Mouse (Mus musculus): ENCODE data around the gene Prf1. TPM values are rescaled to one million over a fixed set of nuclear protein-coding genes. Genes with fewer than 3 reads are reported as not detected.

Prf1 gene
- polyA plus RNA-seq, 1 experiment, result not detected

DNA sequence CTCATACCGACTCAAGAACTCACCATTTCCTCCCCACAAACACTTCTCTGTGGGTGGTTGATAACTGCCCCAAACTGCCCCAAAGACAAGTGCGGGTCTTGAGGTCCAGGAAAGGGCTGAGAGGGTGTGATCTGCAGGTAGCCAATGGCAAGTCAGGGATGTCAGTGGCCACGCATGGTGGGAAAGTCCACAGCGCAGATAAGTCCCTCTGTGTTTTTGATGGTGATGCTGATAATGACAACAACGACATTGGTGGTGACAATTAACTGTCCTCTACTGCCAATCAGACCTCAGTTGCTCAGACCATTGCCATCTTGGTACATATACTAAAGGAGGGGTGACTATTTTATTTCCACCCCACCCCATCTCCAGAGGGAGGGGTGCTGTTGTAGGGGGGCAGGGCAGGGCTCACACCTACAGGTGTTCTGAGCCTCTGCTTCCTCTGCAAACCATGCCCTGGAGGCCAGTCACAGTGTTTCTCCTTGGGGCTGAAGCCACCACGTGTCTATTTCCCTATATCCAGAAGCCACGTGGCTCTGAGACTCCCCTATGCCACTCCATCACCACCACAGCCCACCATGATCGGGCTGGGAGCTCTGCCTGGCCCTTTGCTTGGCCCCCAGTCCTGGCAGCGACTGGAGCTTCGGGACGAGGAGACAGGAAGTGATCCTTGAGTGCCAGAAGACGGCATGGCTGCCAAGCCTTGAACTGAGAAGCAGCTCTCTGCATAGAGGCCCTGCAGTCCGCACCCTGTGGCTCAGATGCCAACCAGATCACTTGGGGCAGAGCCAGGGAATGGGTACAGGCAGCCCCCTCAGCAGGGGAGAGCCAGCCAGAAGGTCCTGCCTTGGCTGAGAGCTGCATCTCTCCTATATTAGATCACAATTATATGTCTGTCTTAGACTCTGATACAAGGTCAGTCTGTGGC is 36.1 kb upstream of the Prf1 start:
- no peaks in the 10 kb centered on the region for H3K4me1 ChIP-seq (ENCODE audit: control insufficient read depth, insufficient read depth, low read length)
- no peak for TF ChIP-seq POLR2A (IDR thresholded peaks at IDR 0.05; ENCODE audit: control insufficient read depth, low read depth, low read length)
- no peak for TF ChIP-seq CTCF (IDR thresholded peaks at IDR 0.05; ENCODE audit: control insufficient read depth, insufficient read depth, insufficient replicate concordance, low read depth, low read length)
- no peak overlapping the region for H3K4me3 ChIP-seq (ENCODE audit: control insufficient read depth, low read depth, low read length)
- H3K36me3 ChIP-seq (ENCODE audit: control insufficient read depth, insufficient read depth, low read length), result no peaks in the 10 kb centered on the region
- H3K27ac ChIP-seq (ENCODE audit: control insufficient read depth, insufficient read depth, low read depth, low read length), result no peak overlapping the region
- H3K27me3 ChIP-seq (ENCODE audit: control insufficient read depth, insufficient read depth, low read length), result no peaks in the 10 kb centered on the region

DNA sequence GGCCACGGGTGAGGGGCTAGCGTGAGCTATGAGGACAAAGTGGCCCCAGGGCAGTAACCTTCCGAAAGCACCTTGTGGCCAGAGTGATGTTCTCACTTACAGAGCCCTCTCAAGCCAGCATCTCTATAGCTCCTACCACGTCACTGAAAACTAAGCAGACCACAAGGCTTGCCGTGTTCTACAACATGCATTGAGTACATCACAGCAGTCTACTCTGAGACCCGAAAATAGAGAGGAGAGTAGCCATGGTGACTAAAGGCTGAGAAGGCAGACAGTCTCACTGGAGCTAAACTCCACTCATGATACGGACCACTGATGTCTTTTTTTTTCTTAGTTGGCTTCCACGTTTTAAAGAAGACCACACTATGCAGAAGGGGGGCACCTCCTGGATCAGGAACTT is 34.0 kb upstream of the Prf1 start:
- Histone ChIP-seq H3K27ac (ENCODE audit: control insufficient read depth, insufficient read depth, low read depth, low read length) (no peak overlapping the region), H3K4me3 (ENCODE audit: control insufficient read depth, low read depth, low read length) (no peak overlapping the region), H3K27me3 (ENCODE audit: control insufficient read depth, insufficient read depth, low read length) (no peaks in the 10 kb centered on the region), H3K36me3 (ENCODE audit: control insufficient read depth, insufficient read depth, low read length) (no peaks in the 10 kb centered on the region), H3K4me1 (ENCODE audit: control insufficient read depth, insufficient read depth, low read length) (no peaks in the 10 kb centered on the region)
- TF ChIP-seq CTCF (IDR thresholded peaks at IDR 0.05; ENCODE audit: control insufficient read depth, insufficient read depth, insufficient replicate concordance, low read depth, low read length) (no peak), POLR2A (IDR thresholded peaks at IDR 0.05; ENCODE audit: control insufficient read depth, low read depth, low read length) (no peak)

DNA sequence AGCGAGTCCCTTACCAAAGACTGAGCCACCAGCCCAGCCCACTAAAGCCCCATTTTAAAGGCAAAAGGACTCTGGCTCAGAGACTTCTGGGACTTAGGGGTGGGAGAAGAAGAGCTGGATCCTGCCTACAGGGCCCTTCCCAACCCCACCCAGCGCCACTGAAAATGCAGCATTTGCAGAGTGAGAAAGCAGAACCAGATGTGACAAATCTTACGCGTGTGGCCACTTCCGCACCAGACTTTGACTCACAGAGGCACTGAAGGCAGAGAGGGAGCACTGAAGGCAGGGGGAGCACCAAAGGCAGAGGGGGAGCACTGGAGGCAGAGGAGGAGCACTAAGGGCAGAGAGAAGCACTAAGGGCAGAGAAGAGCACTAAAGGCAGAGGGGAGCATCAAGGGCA is 30.3 kb upstream of the Prf1 start:
- Histone ChIP-seq H3K36me3 (ENCODE audit: control insufficient read depth, insufficient read depth, low read length) (no peaks in the 10 kb centered on the region), H3K4me3 (ENCODE audit: control insufficient read depth, low read depth, low read length) (no peak overlapping the region), H3K4me1 (ENCODE audit: control insufficient read depth, insufficient read depth, low read length) (no peaks in the 10 kb centered on the region), H3K27ac (ENCODE audit: control insufficient read depth, insufficient read depth, low read depth, low read length) (no peak overlapping the region), H3K27me3 (ENCODE audit: control insufficient read depth, insufficient read depth, low read length) (no peaks in the 10 kb centered on the region)
- no peak for TF ChIP-seq POLR2A (IDR thresholded peaks at IDR 0.05; ENCODE audit: control insufficient read depth, low read depth, low read length)
- TF ChIP-seq CTCF (IDR thresholded peaks at IDR 0.05; ENCODE audit: control insufficient read depth, insufficient read depth, insufficient replicate concordance, low read depth, low read length), result no peak

DNA sequence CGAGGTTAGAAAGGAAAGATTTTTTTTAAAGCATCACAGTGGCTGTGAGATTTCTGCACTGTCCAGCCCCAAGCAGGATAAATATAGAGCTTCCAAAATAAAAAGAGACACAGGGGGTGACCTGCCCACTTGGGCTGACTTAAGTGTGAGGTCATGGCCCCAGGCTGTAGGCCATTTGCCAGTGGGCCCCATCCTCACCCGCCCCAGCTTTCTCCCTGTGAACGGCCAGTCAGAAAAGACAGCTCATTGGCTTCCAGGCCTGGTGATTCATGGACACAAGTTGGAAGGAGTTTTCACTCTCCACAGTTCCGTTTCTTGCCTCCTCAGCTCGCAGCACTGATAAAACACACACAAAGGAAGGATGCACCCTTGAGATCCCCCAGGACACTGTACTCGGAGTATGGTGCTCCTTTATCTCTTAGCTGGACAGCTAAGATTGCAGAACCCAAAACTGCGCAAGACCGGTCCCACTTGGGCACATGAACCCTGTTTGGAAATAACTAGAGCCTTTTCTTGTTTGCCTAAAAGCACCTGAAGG is 25.5 kb upstream of the Prf1 start:
- TF ChIP-seq CTCF (IDR thresholded peaks at IDR 0.05; ENCODE audit: control insufficient read depth, insufficient read depth, insufficient replicate concordance, low read depth, low read length) (no peak), POLR2A (IDR thresholded peaks at IDR 0.05; ENCODE audit: control insufficient read depth, low read depth, low read length) (no peak)
- no peaks in the 10 kb centered on the region for H3K27me3 ChIP-seq (ENCODE audit: control insufficient read depth, insufficient read depth, low read length)
- no peaks in the 10 kb centered on the region for H3K36me3 ChIP-seq (ENCODE audit: control insufficient read depth, insufficient read depth, low read length)
- no peak overlapping the region for H3K27ac ChIP-seq (ENCODE audit: control insufficient read depth, insufficient read depth, low read depth, low read length)
- no peak overlapping the region for H3K4me3 ChIP-seq (ENCODE audit: control insufficient read depth, low read depth, low read length)
- peaks cover 12% of the 10 kb centered on the region for H3K4me1 ChIP-seq (ENCODE audit: control insufficient read depth, insufficient read depth, low read length)

DNA sequence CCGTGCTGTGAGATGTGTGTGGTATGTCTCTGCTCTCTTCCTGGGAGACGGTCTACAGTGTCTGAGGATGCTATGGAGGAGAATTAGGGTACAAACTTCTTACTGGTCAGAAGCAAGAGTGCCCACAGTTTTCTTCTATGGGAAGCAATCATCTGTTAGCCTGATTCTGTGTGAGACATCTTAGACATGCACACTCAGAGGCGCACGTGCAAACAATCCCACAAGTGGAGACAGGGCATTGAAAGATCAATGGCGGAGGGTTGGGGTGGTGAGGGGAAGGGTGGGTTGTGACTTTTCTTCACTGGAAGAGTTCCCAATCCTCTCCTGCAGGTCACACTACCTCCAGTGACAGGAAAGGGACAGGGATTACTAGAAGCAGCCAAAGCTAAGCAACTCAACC is 25.0 kb upstream of the Prf1 start:
- Histone ChIP-seq H3K27ac (ENCODE audit: control insufficient read depth, insufficient read depth, low read depth, low read length) (no peak overlapping the region; the same call in 1 of the 2 replicates), H3K36me3 (ENCODE audit: control insufficient read depth, insufficient read depth, low read length) (no peaks in the 10 kb centered on the region), H3K27me3 (ENCODE audit: control insufficient read depth, insufficient read depth, low read length) (no peaks in the 10 kb centered on the region), H3K4me3 (ENCODE audit: control insufficient read depth, low read depth, low read length) (peak overlapping the region; percentile 46), H3K4me1 (ENCODE audit: control insufficient read depth, insufficient read depth, low read length) (peaks cover 12% of the 10 kb centered on the region)
- TF ChIP-seq CTCF (IDR thresholded peaks at IDR 0.05; ENCODE audit: control insufficient read depth, insufficient read depth, insufficient replicate concordance, low read depth, low read length) (no peak), POLR2A (IDR thresholded peaks at IDR 0.05; ENCODE audit: control insufficient read depth, low read depth, low read length) (no peak)

DNA sequence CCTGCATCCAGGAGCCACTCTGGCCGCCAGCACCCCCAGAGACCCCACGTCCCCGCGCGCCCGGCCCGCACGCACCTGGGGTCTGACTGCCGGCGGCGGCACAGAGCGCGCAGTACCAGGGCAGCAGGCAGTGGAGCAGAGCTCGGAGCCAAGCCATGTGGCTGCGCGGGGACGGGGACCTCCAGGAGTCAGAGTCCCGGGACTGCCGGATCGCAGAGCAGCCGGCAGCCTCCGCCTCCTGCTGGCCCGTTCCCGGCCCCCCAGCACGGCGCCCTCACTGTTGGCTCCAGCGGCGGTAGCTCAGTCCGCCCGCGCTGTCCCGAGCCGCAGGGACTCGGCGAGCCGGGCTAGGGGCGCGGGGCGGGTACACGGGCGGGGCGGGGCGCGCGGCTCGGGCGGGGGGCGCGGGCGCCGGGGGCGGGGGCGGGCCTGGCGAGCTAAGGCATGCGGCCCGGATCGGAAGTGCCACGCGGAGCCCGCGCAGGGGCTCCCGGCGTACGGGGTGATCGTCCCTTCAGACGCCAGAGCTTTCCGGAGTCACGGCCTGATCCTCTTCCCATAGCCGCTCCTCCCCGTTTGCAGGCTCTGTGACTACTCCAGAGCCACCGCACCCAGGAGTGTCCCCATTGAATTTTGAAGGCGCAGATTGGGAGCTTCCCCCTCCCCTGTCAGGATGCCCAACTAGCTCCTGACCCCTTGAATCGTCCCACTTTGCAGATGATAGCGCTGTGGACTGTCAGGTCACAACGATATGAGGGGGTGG is 24.4 kb upstream of the Prf1 start, which contains the start of gene Adamts14:
Gene Adamts14, minus strand, starts transcription at position 358 of the 763 bp plus-strand sequence.
- Histone ChIP-seq H3K4me1 (ENCODE audit: control insufficient read depth, insufficient read depth, low read length) (peaks cover 12% of the 10 kb centered on the region), H3K36me3 (ENCODE audit: control insufficient read depth, insufficient read depth, low read length) (no peaks in the 10 kb centered on the region), H3K4me3 (ENCODE audit: control insufficient read depth, low read depth, low read length) (peak within 1 kb of the TSS; percentile 46), H3K27me3 (ENCODE audit: control insufficient read depth, insufficient read depth, low read length) (no peaks in the 10 kb centered on the region), H3K27ac (ENCODE audit: control insufficient read depth, insufficient read depth, low read depth, low read length) (peak within 1 kb of the TSS; percentile 29)
- no peak for TF ChIP-seq POLR2A (IDR thresholded peaks at IDR 0.05; ENCODE audit: control insufficient read depth, low read depth, low read length)
- TF ChIP-seq CTCF (IDR thresholded peaks at IDR 0.05; ENCODE audit: control insufficient read depth, insufficient read depth, insufficient replicate concordance, low read depth, low read length), result no peak

DNA sequence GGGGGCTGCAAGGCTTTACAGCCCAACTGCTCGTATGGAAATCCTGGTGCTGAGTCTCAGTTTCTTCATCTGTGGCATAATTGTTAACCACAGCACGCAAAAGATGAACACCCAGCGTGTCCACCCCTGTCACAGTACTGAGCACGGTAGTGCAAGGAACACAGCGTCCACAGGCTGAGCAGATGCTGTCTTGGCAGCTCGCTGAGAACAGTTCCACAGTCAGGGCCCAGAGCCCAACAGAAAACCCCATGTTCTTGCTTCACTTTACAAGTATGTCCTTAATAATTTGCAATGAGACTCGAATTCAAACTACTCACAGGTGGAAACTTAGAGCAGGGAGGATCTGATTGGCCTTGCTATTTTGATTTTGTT is 23.8 kb upstream of the Prf1 start:
- TF ChIP-seq POLR2A (IDR thresholded peaks at IDR 0.05; ENCODE audit: control insufficient read depth, low read depth, low read length) (no peak), CTCF (IDR thresholded peaks at IDR 0.05; ENCODE audit: control insufficient read depth, insufficient read depth, insufficient replicate concordance, low read depth, low read length) (no peak)
- Histone ChIP-seq H3K27ac (ENCODE audit: control insufficient read depth, insufficient read depth, low read depth, low read length) (peak overlapping the region; percentile 29), H3K27me3 (ENCODE audit: control insufficient read depth, insufficient read depth, low read length) (no peaks in the 10 kb centered on the region), H3K36me3 (ENCODE audit: control insufficient read depth, insufficient read depth, low read length) (no peaks in the 10 kb centered on the region), H3K4me1 (ENCODE audit: control insufficient read depth, insufficient read depth, low read length) (peaks cover 12% of the 10 kb centered on the region), H3K4me3 (ENCODE audit: control insufficient read depth, low read depth, low read length) (no peak overlapping the region)
